Mouse (Mus musculus) heart, postnatal 0 days (tissue): Measurements from ENCODE around the gene Tomm20.

Experiments
- CTCF ChIP-seq: IDR thresholded peaks from 2 replicates; pipeline ENCODE4 v1.5.1; 2016; ENCODE audit warnings: antibody characterized with exemption, control low read depth, low read depth
- EP300 ChIP-seq: IDR thresholded peaks from 2 replicates; pipeline ENCODE4 v1.6.1; 2016; ENCODE audit warnings: antibody characterized with exemption, low read depth

- no peak for TF ChIP-seq CTCF
- no peak for TF ChIP-seq EP300
Measured at GRCm38 (mm10) chr8:126907968-126908367, 37.7 kb downstream of the Tomm20 start.
